Mouse (Mus musculus) spleen, postnatal 0 days (tissue): ENCODE measurements around the gene Gabarap. TPM values are rescaled to one million over a fixed set of nuclear protein-coding genes. Genes with fewer than 3 reads are reported as not detected.

ENCODE experiments used
- microRNA counts: library from miRNA; unstranded; fragments of <30 nt; microRNA quantifications from one replicate; lab custom pipeline; 2015
- polyA plus RNA-seq: library from polyadenylated mRNA; unstranded; fragments of >200 nt; fragmentation: Nextera tagmentation; extraction: Ambion mirVana; gene quantifications from 2 replicates; pipeline ENCODE4 v1.2.1, GENCODE M21; 2015

Gene Gabarap
- 318 and 353 TPM in 2 replicates for polyA plus RNA-seq

DNA sequence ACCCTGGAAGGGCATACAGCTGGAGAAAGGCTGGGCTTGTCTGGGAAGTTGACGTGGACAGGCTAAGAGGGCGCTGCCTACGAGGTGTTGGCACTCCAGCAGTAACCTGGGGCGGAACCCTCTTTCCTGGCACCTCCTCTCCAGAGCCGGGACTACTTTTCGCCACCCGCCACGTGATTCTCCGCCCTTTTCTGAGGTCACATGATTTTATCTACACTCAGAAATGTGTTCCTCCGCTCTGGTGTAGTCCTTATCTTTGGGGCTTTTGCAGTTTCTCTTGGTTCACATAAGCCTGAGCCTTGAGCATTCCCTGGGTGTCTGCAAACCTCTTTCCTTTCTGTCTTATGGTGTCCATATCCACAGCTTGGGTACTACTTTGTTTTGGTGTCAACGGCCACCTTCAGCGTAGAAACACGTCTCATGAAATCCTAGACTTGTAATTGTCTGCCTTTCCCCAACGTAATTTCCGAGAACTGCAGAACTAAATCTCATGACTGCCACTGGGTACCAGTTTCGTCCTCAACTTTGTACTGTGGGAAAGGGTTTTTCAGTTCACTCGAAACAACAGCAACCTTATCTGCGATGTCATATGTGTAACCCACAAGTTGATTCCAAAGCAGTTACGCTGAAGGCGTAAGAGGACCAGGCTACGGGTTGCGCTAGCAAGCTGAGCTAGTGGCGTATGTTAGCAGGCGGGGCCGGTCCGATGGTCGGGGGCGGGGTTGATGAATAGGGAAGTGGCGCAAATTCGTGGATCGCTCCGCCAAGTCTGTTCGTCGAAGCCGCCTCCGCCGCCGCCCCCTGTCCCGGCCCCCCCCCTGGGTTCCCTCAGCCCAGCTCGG is at the start of gene Gabarap:
Gene Gabarap, plus strand, starts transcription at position 294 of the 842 bp plus-strand sequence.

DNA sequence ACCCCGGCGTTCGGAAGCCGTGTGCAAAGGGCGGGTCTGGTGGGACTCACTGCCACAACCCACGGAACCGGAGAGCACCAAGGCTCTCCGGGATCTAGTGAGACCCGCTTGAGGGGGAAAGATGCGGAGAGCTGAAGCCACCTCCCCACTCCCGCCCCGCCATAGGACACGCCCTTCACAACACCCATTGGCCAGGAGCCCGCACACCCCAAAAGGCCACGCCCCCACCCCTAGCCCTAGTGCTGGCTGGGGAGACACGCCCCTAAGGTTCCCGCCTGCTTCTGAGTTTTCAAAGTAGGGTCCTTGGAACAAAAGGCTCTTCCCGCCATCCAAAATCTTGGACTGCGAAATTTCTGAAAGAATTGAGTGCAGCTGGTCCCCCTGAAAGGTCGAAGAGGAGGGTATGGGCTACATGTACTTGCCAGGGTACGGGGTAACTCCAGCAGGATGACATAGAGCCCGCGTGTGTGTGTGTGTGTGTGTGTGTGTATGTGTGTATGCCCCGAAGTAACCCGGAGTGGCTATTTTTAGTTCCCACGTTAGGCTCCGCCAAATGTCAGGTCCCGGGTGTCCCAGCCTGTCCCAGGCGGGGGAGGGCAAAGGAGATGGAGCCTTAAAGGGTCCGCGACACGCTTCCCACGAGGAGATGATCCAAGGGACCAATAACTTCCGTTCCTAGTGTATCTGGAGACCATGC is 42.7 kb upstream of the Gabarap start, which contains the start of gene Slc2a4:
Gene Slc2a4, minus strand, starts transcription at position 123 of the 697 bp plus-strand sequence.

DNA sequence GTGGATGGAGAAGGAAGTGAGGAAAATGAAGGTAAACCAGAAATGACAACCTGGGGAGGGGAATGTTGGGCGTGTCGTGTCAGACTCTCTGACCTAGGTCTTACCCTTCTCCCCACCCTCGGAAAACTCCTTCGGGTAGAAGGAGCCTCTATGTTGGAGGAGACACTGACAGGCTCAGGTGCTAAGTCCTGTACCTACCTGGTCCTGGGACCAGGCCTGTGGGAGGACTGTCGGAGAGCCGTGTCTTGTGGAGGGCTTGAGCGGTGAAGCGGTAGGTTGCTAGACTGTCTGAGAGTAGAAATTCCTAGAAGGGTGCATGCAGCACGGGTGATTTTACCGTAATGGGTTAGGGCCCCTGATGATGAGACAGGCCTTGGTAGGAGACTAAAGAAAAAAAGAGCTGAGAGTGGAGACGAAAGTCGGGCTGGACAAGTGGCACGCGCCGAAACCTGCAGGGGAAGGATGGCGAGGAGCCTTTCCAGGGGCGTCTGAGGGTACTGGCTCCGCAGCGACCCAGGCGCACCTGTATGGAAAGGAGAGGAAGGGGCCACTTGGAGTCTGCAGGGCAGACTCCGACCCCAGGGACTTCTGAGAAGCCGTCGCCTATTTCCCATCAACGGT is 26.2 kb upstream of the Gabarap start, which contains the start of gene Cldn7:
Gene Cldn7, plus strand, starts transcription at position 130 of the 621 bp plus-strand sequence.

DNA sequence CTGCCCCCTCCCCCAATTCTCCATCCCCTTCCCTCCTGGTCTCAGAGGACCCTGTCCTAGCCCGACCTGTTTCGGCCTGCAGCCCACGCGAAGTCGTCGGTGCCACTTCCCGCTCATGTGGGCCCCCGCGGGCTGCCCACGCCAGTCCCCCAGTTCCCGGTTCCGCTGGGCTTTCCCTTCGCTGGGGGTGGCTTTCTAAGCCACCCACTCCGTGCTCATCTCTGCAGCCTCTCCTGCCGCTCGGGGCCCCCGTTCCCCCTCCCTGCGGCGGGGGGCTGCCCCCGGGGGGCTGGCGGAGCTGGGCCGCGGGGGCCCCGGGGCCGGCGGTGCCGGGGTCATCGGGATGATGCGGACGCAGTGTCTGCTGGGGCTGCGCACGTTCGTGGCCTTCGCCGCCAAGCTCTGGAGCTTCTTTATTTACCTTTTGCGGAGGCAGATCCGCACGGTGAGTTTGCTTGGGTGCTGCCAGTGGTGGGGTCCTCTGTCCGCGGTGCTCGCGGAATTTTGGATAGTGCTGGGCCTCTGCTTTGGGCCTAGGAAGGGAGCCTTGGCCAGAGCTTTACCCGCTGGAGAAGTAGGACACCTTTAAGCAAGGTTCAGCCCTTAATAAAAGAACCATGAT is 9.7 kb upstream of the Gabarap start, which contains the start of gene Ctdnep1:
Gene Ctdnep1, plus strand, starts transcription at position 16 of the 622 bp plus-strand sequence.

DNA sequence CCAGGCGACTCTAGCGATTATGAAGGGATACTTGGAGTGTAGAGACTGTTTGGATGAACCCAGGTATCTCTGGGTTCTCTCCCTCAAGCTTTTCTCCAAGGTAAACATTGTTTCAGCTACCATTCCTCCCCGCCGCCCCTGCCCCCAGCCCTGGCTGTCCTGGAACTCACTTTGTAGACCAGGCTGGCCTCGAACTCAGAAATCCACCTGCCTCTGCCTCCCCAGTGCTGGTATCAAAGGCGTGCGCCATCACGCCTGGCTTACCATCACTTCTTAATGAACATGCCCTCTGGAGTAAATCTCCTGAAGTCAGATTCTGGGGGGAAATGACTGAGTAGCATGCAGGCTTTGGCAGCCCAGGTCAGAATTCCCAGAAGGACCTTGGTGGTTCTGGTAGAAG is 8.7 kb upstream of the Gabarap start, which contains the start of gene Elp5:
Gene Elp5, minus strand, starts transcription at position 293 of the 400 bp plus-strand sequence.

DNA sequence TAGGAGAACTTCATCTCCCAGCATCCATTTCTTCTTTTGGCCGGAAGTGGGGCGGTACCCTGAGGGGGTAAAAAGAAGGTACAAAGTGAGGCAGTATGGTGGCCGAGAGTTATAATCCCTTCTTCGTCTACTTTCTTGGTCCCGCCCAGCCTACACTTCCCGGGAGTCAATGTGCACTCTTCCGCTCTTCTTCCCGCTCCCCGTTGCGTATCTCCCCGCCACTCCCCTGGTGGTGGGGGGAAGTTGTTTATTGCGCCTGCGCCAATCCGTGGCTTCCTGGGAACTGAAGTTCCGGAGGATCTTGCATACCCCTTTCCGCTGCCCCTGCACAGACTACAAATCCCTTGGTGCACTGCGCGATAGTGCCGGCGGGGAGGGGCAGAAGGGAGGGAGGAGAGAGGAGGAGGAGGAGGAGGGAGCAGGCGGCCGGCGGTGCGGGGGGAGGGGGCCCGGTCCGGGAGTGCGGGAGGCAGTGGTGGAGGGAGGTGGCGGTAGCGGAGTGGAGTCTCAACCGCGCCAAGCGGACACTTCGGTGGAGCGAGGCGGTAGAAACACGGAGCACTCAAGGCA is 4.5 kb downstream of the Gabarap start, which contains the start of gene Phf23:
Gene Phf23, plus strand, starts transcription at position 387 of the 570 bp plus-strand sequence.

DNA sequence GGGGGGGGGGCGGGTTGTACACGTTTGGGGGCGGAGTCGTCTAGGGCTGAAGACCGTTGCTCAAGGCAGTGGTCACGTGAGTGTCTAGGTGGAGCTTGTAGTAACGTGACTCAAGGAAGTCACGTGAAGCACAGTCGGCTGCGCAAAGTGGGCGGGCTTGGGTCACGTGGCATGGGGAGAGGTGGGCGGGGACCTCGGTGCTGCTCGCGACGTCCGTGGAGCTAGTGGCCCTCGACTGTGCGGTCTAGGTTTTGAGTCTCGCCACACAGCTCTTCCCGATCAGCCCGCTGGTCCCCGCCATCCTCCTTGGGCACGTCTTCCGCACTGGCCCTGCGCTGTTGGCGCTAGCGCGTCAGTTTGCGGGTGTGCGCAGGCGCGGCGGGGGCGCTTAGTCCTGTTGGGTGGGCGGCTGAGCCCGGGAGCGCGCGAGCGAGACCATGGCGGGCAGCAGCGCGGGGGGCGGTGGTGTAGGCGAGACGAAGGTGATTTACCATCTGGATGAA is 9.5 kb downstream of the Gabarap start, which contains the start of gene Dvl2:
Gene Dvl2, plus strand, starts transcription at position 200 of the 503 bp plus-strand sequence.

DNA sequence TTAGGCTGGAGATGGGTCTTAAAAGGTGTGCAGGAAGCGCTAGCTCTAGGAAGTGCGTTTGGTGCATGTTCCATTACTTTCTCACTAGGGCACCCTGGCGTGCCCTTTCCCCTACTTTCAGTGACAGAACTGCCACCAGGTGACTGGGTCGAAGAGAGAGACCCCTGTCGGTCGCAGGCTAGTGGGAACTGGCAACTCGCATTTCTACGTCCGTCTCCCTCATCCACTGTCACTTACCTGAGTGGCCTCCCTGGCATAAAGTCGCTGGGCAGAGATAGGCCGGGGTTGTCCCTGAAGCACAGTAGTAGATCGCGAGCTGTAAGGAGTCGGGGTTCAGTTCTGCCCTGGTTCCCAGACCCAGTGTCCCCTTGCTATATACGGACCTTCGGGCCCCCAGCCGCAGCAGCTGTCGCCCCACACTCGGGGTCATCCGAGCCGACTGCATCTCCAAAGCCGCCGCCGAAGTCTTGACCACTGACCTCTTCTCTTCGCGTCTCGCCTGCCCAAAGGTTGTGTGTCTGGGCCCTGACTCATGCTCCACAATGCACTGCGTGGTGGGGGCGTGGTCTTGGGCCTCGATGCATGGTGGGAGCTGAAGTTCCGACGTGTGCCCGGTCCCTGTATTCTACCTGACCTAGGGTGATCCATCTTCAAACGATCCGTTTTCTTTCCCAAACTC is 24.1 kb downstream of the Gabarap start, which contains the start of gene Acadvl:
Gene Acadvl, minus strand, starts transcription at position 532 of the 679 bp plus-strand sequence.

DNA sequence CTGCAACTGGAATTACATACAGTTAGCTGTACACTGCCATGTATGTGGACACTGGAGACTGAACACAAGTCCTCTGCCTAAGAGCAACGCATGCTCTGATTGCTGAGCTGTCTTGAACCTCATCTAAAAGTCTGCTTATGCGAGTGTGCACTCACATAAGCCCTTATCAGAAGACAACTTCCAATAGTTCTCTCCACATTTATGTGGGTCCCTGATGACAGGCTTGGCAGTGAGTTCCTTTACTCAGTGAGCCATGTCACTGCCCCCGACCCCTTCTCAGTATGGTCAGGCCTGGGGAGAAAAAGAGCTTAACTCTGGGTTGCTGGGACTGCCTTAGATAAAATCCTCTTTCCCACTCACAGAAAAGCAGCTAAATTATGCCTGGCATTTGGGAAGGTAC is 25.7 kb downstream of the Gabarap start, which contains the start of gene Dlg4:
Gene Dlg4, plus strand, starts transcription at position 274 of the 400 bp plus-strand sequence.

MicroRNAs encoded within 50 kb of the gene (microRNA counts, 519-probe panel; counts per million panel counts)
- microRNA mmu-miR-324-3p (lab: Ali Mortazavi, UCI) = 88.3 counts per million
- microRNA mmu-miR-324-5p (lab: Ali Mortazavi, UCI) = 2,295 counts per million, percentile 2 among the panel's probes with 10 or more counts

Other genes starting within 250 kb of the Gabarap start
- 15.2 and 15.8 TPM in 2 replicates for gene Polr2a, start 232.5 kb upstream of the Gabarap start, polyA plus RNA-seq
- gene Slc35g3, start 229.2 kb upstream of the Gabarap start, polyA plus RNA-seq = 0.07 and 0.08 TPM in 2 replicates
- 1.3 and 1.9 TPM in 2 replicates for gene Zbtb4, start 225.2 kb upstream of the Gabarap start, polyA plus RNA-seq
- gene Chrnb1, start 195.2 kb upstream of the Gabarap start, polyA plus RNA-seq = 0.99 and 1.5 TPM in 2 replicates
- gene Fgf11, start 189.3 kb upstream of the Gabarap start, polyA plus RNA-seq = 0.33 and 0.36 TPM in 2 replicates
- 0.30 and 0.68 TPM in 2 replicates for gene Tmem102, start 185.5 kb upstream of the Gabarap start, polyA plus RNA-seq
- gene Gm39566, start 175.8 kb upstream of the Gabarap start, polyA plus RNA-seq = not detected in 2 replicates
- gene Spem2, start 172.7 kb upstream of the Gabarap start, polyA plus RNA-seq = not detected in 2 replicates
- gene Spem1, start 169.0 kb upstream of the Gabarap start, polyA plus RNA-seq = 0.12 TPM in 1 of 2 replicates, not detected in the other
- gene Nlgn2, start 153.4 kb upstream of the Gabarap start, polyA plus RNA-seq = 2.6 and 3.1 TPM in 2 replicates
- 337 and 343 TPM in 2 replicates for gene Tmem256, start 152.6 kb upstream of the Gabarap start, polyA plus RNA-seq
- 45.7 and 56.8 TPM in 2 replicates for gene Plscr3, start 144.8 kb upstream of the Gabarap start, polyA plus RNA-seq
- gene Tnk1, start 132.4 kb upstream of the Gabarap start, polyA plus RNA-seq = 0.56 and 0.91 TPM in 2 replicates
- gene Tmem95, start 113.1 kb upstream of the Gabarap start, polyA plus RNA-seq = not detected in 2 replicates
- gene Kctd11, start 109.7 kb upstream of the Gabarap start, polyA plus RNA-seq = 2.3 and 3.1 TPM in 2 replicates
- gene Acap1, start 95.6 kb upstream of the Gabarap start, polyA plus RNA-seq = 15.3 and 21.3 TPM in 2 replicates
- gene 2810408A11Rik, start 90.2 kb upstream of the Gabarap start, polyA plus RNA-seq = 2.2 and 2.6 TPM in 2 replicates
- gene Neurl4, start 90.1 kb upstream of the Gabarap start, polyA plus RNA-seq = 3.2 and 3.4 TPM in 2 replicates
- gene Gps2, start 77.3 kb upstream of the Gabarap start, polyA plus RNA-seq = 104 and 116 TPM in 2 replicates
- gene Eif5a, start 69.2 kb upstream of the Gabarap start, polyA plus RNA-seq = 1,453 and 1,558 TPM in 2 replicates
- gene Ybx2, start 55.3 kb upstream of the Gabarap start, polyA plus RNA-seq = 0.12 and 0.53 TPM in 2 replicates
- 19.1 and 22.0 TPM in 2 replicates for gene Slc2a4, start 43.0 kb upstream of the Gabarap start, polyA plus RNA-seq
- 0.98 and 1.6 TPM in 2 replicates for gene Cldn7, start 26.4 kb upstream of the Gabarap start, polyA plus RNA-seq
- gene Ctdnep1, start 10.0 kb upstream of the Gabarap start, polyA plus RNA-seq = 20.7 and 22.4 TPM in 2 replicates
- gene Elp5, start 8.6 kb upstream of the Gabarap start, polyA plus RNA-seq = 69.4 and 73.0 TPM in 2 replicates
- 26.6 and 35.9 TPM in 2 replicates for gene Phf23, start 4.6 kb downstream of the Gabarap start, polyA plus RNA-seq
- 6.9 and 10.2 TPM in 2 replicates for gene Dvl2, start 9.5 kb downstream of the Gabarap start, polyA plus RNA-seq
- gene Acadvl, start 24.3 kb downstream of the Gabarap start, polyA plus RNA-seq = 58.3 and 59.1 TPM in 2 replicates
- 1.5 and 3.1 TPM in 2 replicates for gene Dlg4, start 25.8 kb downstream of the Gabarap start, polyA plus RNA-seq
- gene Asgr1, start 62.9 kb downstream of the Gabarap start, polyA plus RNA-seq = 0.10 and 0.16 TPM in 2 replicates
- gene Asgr2, start 101.5 kb downstream of the Gabarap start, polyA plus RNA-seq = 0.12 TPM in 1 of 2 replicates, not detected in the other
- 2.3 and 3.5 TPM in 2 replicates for gene Mgl2, start 139.2 kb downstream of the Gabarap start, polyA plus RNA-seq
- 2.9 and 5.5 TPM in 2 replicates for gene Clec10a, start 165.1 kb downstream of the Gabarap start, polyA plus RNA-seq
- 0.28 and 0.64 TPM in 2 replicates for gene Slc16a11, start 221.6 kb downstream of the Gabarap start, polyA plus RNA-seq
- 3.0 and 3.3 TPM in 2 replicates for gene Slc16a13, start 229.9 kb downstream of the Gabarap start, polyA plus RNA-seq
- gene Bcl6b, start 238.7 kb downstream of the Gabarap start, polyA plus RNA-seq = 5.9 and 8.2 TPM in 2 replicates
- 107 and 113 TPM in 2 replicates for gene 0610010K14Rik, start 246.8 kb downstream of the Gabarap start, polyA plus RNA-seq
- gene Gm21988, start 248.7 kb downstream of the Gabarap start, polyA plus RNA-seq = 6.9 and 7.8 TPM in 2 replicates
- gene Rnasek, start 248.7 kb downstream of the Gabarap start, polyA plus RNA-seq = 211 and 216 TPM in 2 replicates